Mouse (Mus musculus) neural tube, embryonic 15.5 days (tissue): ENCODE measurements around the gene Tet2. TPM values are rescaled to one million over a fixed set of nuclear protein-coding genes. Genes with fewer than 3 reads are reported as not detected.

Source experiments
- ATAC-seq: fragments of 200-750 bp; cut with Nextera tagmentation; 2 replicates; pipeline ENCODE4 v1.8.0; 2017; ENCODE audit warnings: mild to moderate bottlenecking, moderate TSS enrichment, moderate library complexity; ENCODE audit not compliant: low FRiP score
- H3K27ac ChIP-seq: fragments of 300-500 bp; sonication (generic); replicated peaks from 2 replicates; pipeline ENCODE4 v1.5.1; 2015; ENCODE audit warnings: mild to moderate bottlenecking, inconsistent platforms
- H3K27me3 ChIP-seq: fragments of 300-500 bp; sonication (generic); replicated peaks from 2 replicates; pipeline ENCODE4 v1.6.1; 2015; ENCODE audit warnings: inconsistent platforms
- H3K36me3 ChIP-seq: fragments of 300-500 bp; sonication (generic); 2 replicates; pipeline ENCODE4 v1.6.1; 2015; ENCODE audit warnings: inconsistent platforms
- H3K4me1 ChIP-seq: fragments of 300-500 bp; sonication (generic); 2 replicates; pipeline ENCODE4 v1.6.1; 2015; ENCODE audit warnings: inconsistent platforms
- H3K4me2 ChIP-seq: fragments of 300-500 bp; sonication (generic); 2 replicates; pipeline ENCODE4 v1.6.1; 2015; ENCODE audit warnings: inconsistent platforms, mild to moderate bottlenecking, moderate library complexity
- H3K4me3 ChIP-seq: fragments of 300-500 bp; sonication (generic); replicated peaks from 2 replicates; pipeline ENCODE4 v1.5.1; 2015; ENCODE audit warnings: mild to moderate bottlenecking, inconsistent platforms
- H3K9ac ChIP-seq: fragments of 300-500 bp; sonication (generic); replicated peaks from 2 replicates; pipeline ENCODE4 v1.6.1; 2015; ENCODE audit warnings: mild to moderate bottlenecking, inconsistent platforms
- H3K9me3 ChIP-seq: fragments of 300-500 bp; sonication (generic); replicated peaks from 2 replicates; pipeline ENCODE4 v1.6.1; 2016; ENCODE audit warnings: inconsistent platforms
- WGBS: fragments of 180-500 bp; shearing (Covaris S2); methylation state at CpG from one replicate; pipeline ENCODE4 v1.1.7; 2015; ENCODE audit warnings: mixed read lengths; 5-methylcytosine and 5-hydroxymethylcytosine counted together
- microRNA-seq: library from miRNA; unstranded; fragments of <30 nt; microRNA quantifications from one replicate; pipeline ENCODE4, GENCODE M21; 2017
- polyA plus RNA-seq: library from polyadenylated mRNA; unstranded; fragments of >200 nt; fragmentation: Nextera tagmentation; extraction: Ambion mirVana; gene quantifications from 2 replicates; pipeline ENCODE4 v1.2.1, GENCODE M21; 2015

Tet2 gene
- polyA plus RNA-seq, 1 experiment from 2014 or later, result 15.2 TPM

- no peak overlapping the region for H3K27ac ChIP-seq
- no peak overlapping the region for H3K4me3 ChIP-seq
- no peak for ATAC-seq
- no peaks in the 10 kb centered on the region for H3K36me3 ChIP-seq
- 86% methylated on average over 4 of the region's 4 CpGs for WGBS
- H3K4me2 ChIP-seq, result no peak overlapping the region
- no peaks in the 10 kb centered on the region for H3K4me1 ChIP-seq
- H3K27me3 ChIP-seq, result no peaks in the 10 kb centered on the region
- no peak overlapping the region for H3K9ac ChIP-seq
- no peaks in the 10 kb centered on the region for H3K9me3 ChIP-seq
Measured at GRCm38 (mm10) chr3:133428003-133428402, 116.9 kb downstream of the Tet2 start.

GRCm38 (mm10) chr3:133423073-133423472 is 121.9 kb downstream of the Tet2 start:
- ATAC-seq, result no peak
- no peak overlapping the region for H3K9ac ChIP-seq
- H3K27me3 ChIP-seq, result no peaks in the 10 kb centered on the region
- H3K9me3 ChIP-seq, result no peaks in the 10 kb centered on the region
- no peaks in the 10 kb centered on the region for H3K36me3 ChIP-seq
- H3K27ac ChIP-seq, result no peak overlapping the region
- no peak overlapping the region for H3K4me3 ChIP-seq
- no peak overlapping the region for H3K4me2 ChIP-seq
- no peaks in the 10 kb centered on the region for H3K4me1 ChIP-seq

- Histone ChIP-seq H3K4me1 (no peaks in the 10 kb centered on the region), H3K4me3 (no peak overlapping the region), H3K36me3 (no peaks in the 10 kb centered on the region), H3K4me2 (no peak overlapping the region), H3K27me3 (no peaks in the 10 kb centered on the region), H3K9ac (no peak overlapping the region), H3K27ac (no peak overlapping the region), H3K9me3 (no peaks in the 10 kb centered on the region)
- no peak for ATAC-seq
- 93% methylated on average over 4 of the region's 4 CpGs for WGBS
Measured at GRCm38 (mm10) chr3:133414747-133415146, 130.2 kb downstream of the Tet2 start.

Small RNA genes lying within 50 kb of the gene (microRNA-seq; reads per million reads assigned to microRNA genes)
- gene Gm25042, result not detected

Other genes starting within 250 kb of the Tet2 start
- gene Ppa2, start 235.0 kb downstream of the Tet2 start, polyA plus RNA-seq, result 79.4 and 93.9 TPM in 2 replicates